Mouse (Mus musculus): ENCODE measurements around the gene Grin3a. TPM values are rescaled to one million over a fixed set of nuclear protein-coding genes. Genes with fewer than 3 reads are reported as not detected.

Grin3a gene
- polyA plus RNA-seq, 1 experiment from 2014 or later = 1.0 TPM

DNA sequence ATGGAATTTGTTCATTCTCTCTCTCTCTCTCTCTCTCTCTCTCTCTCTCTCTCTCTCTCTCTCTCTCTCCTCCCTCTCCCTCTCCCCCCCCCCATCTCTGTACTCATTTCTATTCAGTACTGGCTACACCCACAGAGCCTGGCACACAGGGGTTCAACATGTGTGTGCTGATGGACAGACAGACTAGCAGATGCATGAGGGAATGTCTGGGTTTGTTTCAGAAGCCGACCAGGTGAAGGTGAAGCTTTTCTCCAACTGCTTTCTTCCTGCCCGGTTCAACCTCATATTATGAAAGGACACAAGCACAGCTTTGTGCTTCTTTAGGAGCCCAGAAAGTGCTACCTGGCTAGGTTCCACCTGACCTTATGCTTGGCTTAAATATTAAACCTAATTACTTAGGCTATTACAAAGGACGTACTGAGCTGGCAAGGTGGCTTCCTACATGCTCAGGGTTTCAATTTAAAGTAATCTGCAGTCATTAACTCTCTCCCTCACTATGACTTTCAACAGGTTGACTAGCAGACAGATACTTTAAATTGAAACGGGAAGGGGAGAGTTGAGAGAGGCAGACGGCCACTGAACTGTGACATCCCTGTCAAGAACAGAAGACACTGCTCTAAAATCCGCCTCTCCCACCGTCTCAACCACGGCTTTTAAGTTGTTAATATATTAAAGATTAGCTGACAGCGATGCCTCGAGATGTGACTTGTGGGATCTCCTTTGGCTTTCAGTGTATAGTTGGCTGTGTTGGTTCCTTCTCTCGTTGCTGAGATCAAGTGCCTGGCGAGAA lies 153.9 kb downstream of the Grin3a start:
- Histone ChIP-seq H3K9ac (ENCODE audit: low read length) (no peak overlapping the region), H3K4me1 (replicated peaks; ENCODE audit: control insufficient read depth, insufficient read depth, low read length) (no peaks in the 10 kb centered on the region), H3K4me3 (ENCODE audit: low read depth, low read length) (no peak overlapping the region), H3K27me3 (replicated peaks; ENCODE audit: control insufficient read depth, insufficient read depth, low read length) (no peaks in the 10 kb centered on the region), H3K36me3 (ENCODE audit: control insufficient read depth, insufficient read depth, low read length) (no peaks in the 10 kb centered on the region), H3K4me2 (ENCODE audit: low read length) (0 out of 2 replicates have a peak overlapping the region, but pooled peaks have one; percentile 21), H3K27ac (ENCODE audit: low read depth) (0 out of 2 replicates have a peak overlapping the region, but pooled peaks have one; percentile 23), H3K9me3 (ENCODE audit: control insufficient read depth, low read length) (no peaks in the 10 kb centered on the region)
- DNase-seq (ENCODE audit: low spot score) (peak; percentile 53), ATAC-seq (replicated peaks; ENCODE audit: low FRiP score, low TSS enrichment, low read depth) (peak; percentile 72)
- WGBS = 57% methylated on average over 12 of the region's 12 CpGs

DNA sequence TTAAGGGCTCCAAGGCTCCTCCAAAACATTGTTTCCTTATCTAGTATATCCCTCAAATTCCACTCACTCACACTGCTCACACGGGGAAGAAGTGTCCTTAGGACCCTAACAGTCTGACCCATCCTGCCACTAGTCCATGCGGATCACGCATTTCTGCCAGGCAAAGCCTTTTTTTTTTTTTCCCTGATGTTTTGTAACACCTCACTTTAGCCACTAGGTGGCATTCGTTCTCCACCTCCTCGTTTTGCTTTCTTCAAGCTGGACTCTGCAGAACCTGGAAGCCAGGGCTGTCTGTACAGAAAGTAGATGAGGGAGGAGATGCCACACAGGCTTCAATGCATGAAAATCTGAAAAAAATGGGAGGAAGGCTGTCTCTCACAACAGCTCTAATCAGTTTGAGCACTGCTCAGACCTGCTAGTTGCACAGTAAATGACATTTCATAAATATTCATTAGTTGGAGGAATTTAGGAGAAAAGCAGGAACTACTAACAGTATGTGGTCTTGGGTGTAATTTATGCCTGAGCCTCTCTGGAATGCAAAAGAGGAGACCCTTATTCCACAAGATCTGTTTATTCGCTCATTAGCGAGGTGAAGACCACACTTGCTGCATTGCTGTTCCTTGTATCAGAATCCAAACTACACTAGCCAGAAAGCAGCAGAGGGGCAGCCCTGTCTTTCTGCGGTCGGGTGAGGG lies 156.8 kb downstream of the Grin3a start:
- Histone ChIP-seq H3K9me3 (ENCODE audit: control insufficient read depth, low read length) (no peaks in the 10 kb centered on the region), H3K9ac (ENCODE audit: low read length) (no peak overlapping the region), H3K4me2 (ENCODE audit: low read length) (no peak overlapping the region), H3K36me3 (ENCODE audit: control insufficient read depth, insufficient read depth, low read length) (no peaks in the 10 kb centered on the region), H3K4me1 (replicated peaks; ENCODE audit: control insufficient read depth, insufficient read depth, low read length) (no peaks in the 10 kb centered on the region), H3K27me3 (replicated peaks; ENCODE audit: control insufficient read depth, insufficient read depth, low read length) (no peaks in the 10 kb centered on the region), H3K4me3 (ENCODE audit: low read depth, low read length) (no peak overlapping the region), H3K27ac (ENCODE audit: low read depth) (no peak overlapping the region)
- WGBS = 21% methylated on average over 9 of the region's 9 CpGs
- ATAC-seq (replicated peaks; ENCODE audit: low FRiP score, low TSS enrichment, low read depth) (no peak; the same call in 1 of the 2 replicates), DNase-seq (ENCODE audit: low spot score) (peak; percentile 71)

DNA sequence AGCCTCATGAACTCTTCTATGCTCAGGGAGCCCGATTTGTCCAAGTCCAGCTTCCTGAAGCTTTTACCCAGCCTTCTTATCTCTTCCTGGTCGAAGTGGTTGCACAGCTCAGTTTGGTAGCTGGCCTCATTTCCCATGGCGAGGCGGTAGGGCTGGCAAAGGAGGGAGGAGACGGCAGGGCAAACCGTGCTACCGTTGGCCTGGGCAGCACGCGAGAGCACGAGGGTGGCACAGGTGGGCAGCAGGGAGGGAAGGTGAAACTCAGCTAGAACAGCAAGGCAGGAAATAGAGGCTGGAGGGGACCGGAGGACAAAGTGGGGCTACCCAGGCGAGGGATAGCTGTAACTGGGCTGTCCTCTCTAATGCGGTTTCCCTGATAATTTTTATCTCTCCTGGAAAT lies 163.7 kb downstream of the Grin3a start, which contains the start of gene Ppp3r2:
Ppp3r2 (minus strand) TSS at position 213 of the 400 bp plus-strand sequence.
- no peak for ATAC-seq (replicated peaks; ENCODE audit: low FRiP score, low TSS enrichment, low read depth)
- Histone ChIP-seq H3K4me3 (ENCODE audit: low read depth, low read length) (no peak within 1 kb of the TSS), H3K9me3 (ENCODE audit: control insufficient read depth, low read length) (no peaks in the 10 kb centered on the region), H3K36me3 (ENCODE audit: control insufficient read depth, insufficient read depth, low read length) (no peaks in the 10 kb centered on the region), H3K27me3 (replicated peaks; ENCODE audit: control insufficient read depth, insufficient read depth, low read length) (no peaks in the 10 kb centered on the region), H3K4me2 (ENCODE audit: low read length) (no peak within 1 kb of the TSS), H3K9ac (ENCODE audit: low read length) (no peak within 1 kb of the TSS), H3K4me1 (replicated peaks; ENCODE audit: control insufficient read depth, insufficient read depth, low read length) (no peaks in the 10 kb centered on the region), H3K27ac (ENCODE audit: low read depth) (no peak within 1 kb of the TSS)
- 79% methylated on average over 13 of the region's 13 CpGs for WGBS
- DNase-seq (ENCODE audit: low spot score) = no peak

DNA sequence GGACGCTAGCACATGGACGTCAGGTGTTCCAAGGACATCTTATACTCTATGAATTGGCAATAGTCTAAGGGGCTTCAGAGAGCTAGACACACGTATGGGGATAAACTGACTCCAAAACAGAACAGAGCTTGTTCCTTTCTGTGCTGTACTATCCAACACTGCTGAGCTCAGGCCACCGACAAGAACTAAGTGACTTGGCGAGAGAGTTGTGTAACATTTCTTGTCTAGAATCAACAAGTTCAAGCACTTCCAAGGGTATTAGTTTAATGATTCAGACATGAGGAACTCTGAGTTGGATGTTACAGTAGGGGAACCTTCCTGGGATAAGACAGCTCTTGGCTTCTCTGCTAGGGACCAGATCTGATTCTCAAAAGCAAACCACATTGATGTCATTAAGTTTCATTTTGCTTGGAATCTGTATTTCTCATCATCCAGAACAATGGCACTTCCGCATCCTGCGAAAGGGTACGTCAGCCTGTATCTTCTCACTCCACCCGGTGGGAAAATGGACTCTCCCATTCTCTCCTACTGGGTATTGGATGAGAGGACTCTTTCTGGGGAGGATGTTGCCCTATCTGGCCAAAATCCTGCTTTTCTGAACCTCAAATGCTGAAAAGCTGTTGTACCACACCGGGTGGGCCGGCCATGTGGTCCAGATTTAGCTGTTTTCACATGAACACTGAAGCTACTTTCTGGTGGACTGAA lies 165.2 kb downstream of the Grin3a start:
- DNase-seq (ENCODE audit: low spot score) (no peak), ATAC-seq (replicated peaks; ENCODE audit: low FRiP score, low TSS enrichment, low read depth) (no peak)
- H3K4me1 ChIP-seq (replicated peaks; ENCODE audit: control insufficient read depth, insufficient read depth, low read length) = no peaks in the 10 kb centered on the region
- no peak overlapping the region for H3K4me2 ChIP-seq (ENCODE audit: low read length)
- no peaks in the 10 kb centered on the region for H3K36me3 ChIP-seq (ENCODE audit: control insufficient read depth, insufficient read depth, low read length)
- H3K27me3 ChIP-seq (replicated peaks; ENCODE audit: control insufficient read depth, insufficient read depth, low read length) = no peaks in the 10 kb centered on the region
- H3K9ac ChIP-seq (ENCODE audit: low read length) = no peak overlapping the region
- no peak overlapping the region for H3K27ac ChIP-seq (ENCODE audit: low read depth)
- H3K4me3 ChIP-seq (ENCODE audit: low read depth, low read length) = no peak overlapping the region
- 92% methylated on average over 11 of the region's 11 CpGs for WGBS
- no peaks in the 10 kb centered on the region for H3K9me3 ChIP-seq (ENCODE audit: control insufficient read depth, low read length)

DNA sequence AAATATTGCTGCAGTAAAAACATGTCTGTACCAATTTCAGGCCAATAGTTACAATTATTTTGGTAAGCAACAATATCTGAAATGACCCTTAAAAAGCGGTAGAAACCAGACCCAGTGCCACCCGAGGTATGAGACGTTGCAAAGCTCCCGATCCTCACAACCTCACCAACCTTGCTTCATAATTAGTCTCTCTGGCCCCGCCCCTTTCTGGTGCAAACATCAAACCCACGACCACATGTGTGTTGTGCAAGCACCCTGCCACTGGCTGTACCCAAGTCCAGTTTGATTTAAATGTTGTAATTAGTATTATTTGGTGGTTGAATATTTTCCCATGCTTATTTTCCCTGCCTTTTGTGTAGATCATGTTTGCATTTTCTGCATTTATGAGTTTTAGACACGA lies 168.8 kb downstream of the Grin3a start:
- Histone ChIP-seq H3K9me3 (ENCODE audit: control insufficient read depth, low read length) (no peaks in the 10 kb centered on the region), H3K4me1 (replicated peaks; ENCODE audit: control insufficient read depth, insufficient read depth, low read length) (no peaks in the 10 kb centered on the region), H3K4me3 (ENCODE audit: low read depth, low read length) (no peak overlapping the region), H3K9ac (ENCODE audit: low read length) (no peak overlapping the region), H3K4me2 (ENCODE audit: low read length) (no peak overlapping the region), H3K27me3 (replicated peaks; ENCODE audit: control insufficient read depth, insufficient read depth, low read length) (no peaks in the 10 kb centered on the region), H3K27ac (ENCODE audit: low read depth) (no peak overlapping the region), H3K36me3 (ENCODE audit: control insufficient read depth, insufficient read depth, low read length) (no peaks in the 10 kb centered on the region)
- WGBS = 78% methylated on average over 7 of the region's 7 CpGs
- ATAC-seq (replicated peaks; ENCODE audit: low FRiP score, low TSS enrichment, low read depth) (no peak), DNase-seq (ENCODE audit: low spot score) (no peak)

DNA sequence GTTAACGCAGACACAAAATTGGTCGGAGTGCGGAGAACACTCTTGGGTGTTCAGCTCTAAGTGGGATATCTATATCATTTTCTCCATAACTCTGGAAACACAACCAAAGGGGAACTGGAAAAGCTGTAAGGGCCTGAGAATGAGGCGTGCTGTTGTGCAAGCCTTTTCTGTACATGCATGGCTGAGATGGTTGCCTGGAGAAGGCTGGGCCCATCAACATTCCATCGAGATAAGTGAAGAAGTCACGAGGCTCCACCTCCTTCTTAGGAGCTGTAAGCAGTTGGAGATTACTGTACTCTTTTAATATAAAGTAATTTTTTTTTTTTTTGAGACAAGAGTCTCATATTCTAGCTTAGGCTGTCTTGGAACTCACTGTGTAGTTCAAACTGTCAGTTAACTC lies 169.5 kb downstream of the Grin3a start:
- Histone ChIP-seq H3K36me3 (ENCODE audit: control insufficient read depth, insufficient read depth, low read length) (no peaks in the 10 kb centered on the region), H3K4me3 (ENCODE audit: low read depth, low read length) (no peak overlapping the region), H3K27ac (ENCODE audit: low read depth) (no peak overlapping the region), H3K27me3 (replicated peaks; ENCODE audit: control insufficient read depth, insufficient read depth, low read length) (no peaks in the 10 kb centered on the region), H3K4me1 (replicated peaks; ENCODE audit: control insufficient read depth, insufficient read depth, low read length) (no peaks in the 10 kb centered on the region), H3K9ac (ENCODE audit: low read length) (no peak overlapping the region), H3K9me3 (ENCODE audit: control insufficient read depth, low read length) (no peaks in the 10 kb centered on the region), H3K4me2 (ENCODE audit: low read length) (no peak overlapping the region)
- ATAC-seq (replicated peaks; ENCODE audit: low FRiP score, low TSS enrichment, low read depth) (no peak), DNase-seq (ENCODE audit: low spot score) (no peak)
- WGBS = 84% methylated on average over 6 of the region's 6 CpGs

DNA sequence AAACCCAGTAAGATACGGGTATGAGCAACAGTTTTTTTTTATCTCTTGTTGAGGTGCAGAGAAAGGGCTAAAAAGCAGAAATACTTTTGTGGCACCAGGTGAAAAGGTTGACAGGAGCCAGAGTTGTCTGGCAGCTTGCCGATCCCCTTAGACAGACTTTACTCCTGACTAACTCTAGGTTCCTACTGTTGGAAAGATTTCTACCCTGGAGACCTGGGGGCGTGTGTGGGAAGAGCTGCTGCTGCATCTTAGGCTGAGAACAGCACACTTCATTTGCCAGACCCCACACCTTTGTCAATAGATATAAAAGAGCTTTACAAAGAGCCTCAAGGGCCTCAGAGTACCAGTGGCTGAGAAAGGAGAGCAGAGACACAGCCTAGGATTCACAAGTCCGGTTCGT lies 180.7 kb downstream of the Grin3a start:
- Histone ChIP-seq H3K27me3 (replicated peaks; ENCODE audit: control insufficient read depth, insufficient read depth, low read length) (no peaks in the 10 kb centered on the region), H3K4me1 (replicated peaks; ENCODE audit: control insufficient read depth, insufficient read depth, low read length) (no peaks in the 10 kb centered on the region), H3K4me3 (ENCODE audit: low read depth, low read length) (no peak overlapping the region), H3K27ac (ENCODE audit: low read depth) (no peak overlapping the region), H3K4me2 (ENCODE audit: low read length) (no peak overlapping the region), H3K9me3 (ENCODE audit: control insufficient read depth, low read length) (no peaks in the 10 kb centered on the region), H3K9ac (ENCODE audit: low read length) (no peak overlapping the region), H3K36me3 (ENCODE audit: control insufficient read depth, insufficient read depth, low read length) (peaks cover 25% of the 10 kb centered on the region)
- ATAC-seq (replicated peaks; ENCODE audit: low FRiP score, low TSS enrichment, low read depth) = no peak
- 67% methylated on average over 5 of the region's 5 CpGs for WGBS
- DNase-seq (ENCODE audit: low spot score) = no peak

DNA sequence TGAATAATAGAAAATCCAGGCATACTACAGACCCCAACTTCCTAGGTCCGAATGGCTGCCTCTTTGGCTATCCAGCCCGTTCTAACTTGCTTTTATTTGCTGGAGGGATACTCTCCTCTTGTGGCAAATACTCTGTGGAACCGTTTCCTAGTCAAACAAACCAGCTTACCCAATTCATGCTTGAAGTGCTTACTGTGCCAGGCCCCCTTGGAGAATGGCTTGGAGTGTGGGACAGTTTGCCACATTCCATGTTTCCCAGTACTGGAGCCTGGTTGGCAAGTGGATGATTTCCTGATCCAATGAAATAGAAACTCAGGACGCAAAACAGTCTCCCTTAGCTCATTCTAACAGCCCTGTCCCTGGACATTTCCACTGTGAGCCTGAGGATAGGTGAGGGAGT lies 183.3 kb downstream of the Grin3a start:
- Histone ChIP-seq H3K36me3 (ENCODE audit: control insufficient read depth, insufficient read depth, low read length) (peaks cover 47% of the 10 kb centered on the region), H3K27me3 (replicated peaks; ENCODE audit: control insufficient read depth, insufficient read depth, low read length) (no peaks in the 10 kb centered on the region), H3K27ac (ENCODE audit: low read depth) (no peak overlapping the region), H3K4me2 (ENCODE audit: low read length) (no peak overlapping the region), H3K9ac (ENCODE audit: low read length) (no peak overlapping the region), H3K4me3 (ENCODE audit: low read depth, low read length) (no peak overlapping the region), H3K4me1 (replicated peaks; ENCODE audit: control insufficient read depth, insufficient read depth, low read length) (no peaks in the 10 kb centered on the region), H3K9me3 (ENCODE audit: control insufficient read depth, low read length) (no peaks in the 10 kb centered on the region)
- no peak for ATAC-seq (replicated peaks; ENCODE audit: low FRiP score, low TSS enrichment, low read depth)
- WGBS = 91% methylated on average over 4 of the region's 4 CpGs
- no peak for DNase-seq (ENCODE audit: low spot score)
